Mouse (Mus musculus) splenic B cell, adult 2 months (primary cell): Measurements from ENCODE around the gene Sapcd1.
A peak's percentile ranks its signal among the peaks of the same experiment; 100 is the strongest.
"Not testable (repeated sequence)": the region's sequence is repeated elsewhere in the genome, so short reads cannot be mapped to it uniquely, and the experiment has no call there.

Experiments used
- DNase-seq: peaks from one replicate; pipeline ENCODE4 v3.0.0-alpha.2; 2011; ENCODE audit warnings: low read depth, low spot score
- H3K27me3 ChIP-seq: 2 replicates; pipeline ENCODE4 v1.6.1; 2012; ENCODE audit warnings: mild to moderate bottlenecking, low read length, moderate library complexity, mixed read lengths; ENCODE audit not compliant: control insufficient read depth, poor library complexity, insufficient read depth, severe bottlenecking
- H3K36me3 ChIP-seq: 2 replicates; pipeline ENCODE4 v1.6.1; 2012; ENCODE audit warnings: mild to moderate bottlenecking, low read length, moderate library complexity, mixed read lengths; ENCODE audit not compliant: control insufficient read depth, poor library complexity, insufficient read depth, severe bottlenecking

Gene Sapcd1

DNA sequence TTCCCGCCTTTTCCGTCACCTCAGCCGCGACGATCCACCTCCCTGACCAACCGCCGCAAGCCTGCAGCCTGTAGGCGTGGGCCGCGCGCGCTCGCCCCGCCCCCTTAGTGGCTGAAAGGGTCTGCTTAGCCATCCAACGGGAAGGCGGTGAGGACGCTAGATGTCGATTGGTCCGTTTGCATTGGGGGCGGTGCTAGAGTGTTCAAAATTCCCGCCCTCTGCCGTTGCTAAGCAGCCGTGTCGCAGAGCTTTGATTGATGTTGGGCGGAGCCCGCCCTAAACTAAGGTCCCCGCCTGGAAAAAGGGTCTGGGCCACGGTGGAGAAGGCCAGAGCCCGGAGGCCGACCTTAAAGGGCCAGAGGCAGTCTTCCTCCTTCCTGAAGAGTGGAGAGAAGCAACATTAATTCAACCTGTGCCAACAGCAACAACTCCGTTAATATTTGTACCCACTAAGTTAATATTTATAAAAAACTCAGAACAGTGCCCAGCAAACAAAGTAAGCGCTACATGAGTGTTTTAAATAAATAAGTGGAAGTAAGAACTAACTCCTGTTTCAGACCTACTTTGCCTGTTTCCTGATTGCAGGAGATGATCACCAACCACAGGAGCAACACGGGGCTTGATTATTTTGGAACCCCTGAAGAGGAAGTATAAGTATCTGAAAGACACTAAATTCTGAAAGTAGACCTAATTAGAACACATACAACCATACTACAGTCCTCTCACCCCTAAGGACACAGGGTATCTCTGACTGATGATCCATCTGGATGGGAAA is 19.1 kb upstream of the Sapcd1 start, which contains the start of gene Msh5:
Gene Msh5 (minus strand): TSS at position 65 of the 775 bp plus-strand sequence.
- Histone ChIP-seq H3K27me3 (no peaks in the 10 kb centered on the region), H3K36me3 (no peaks in the 10 kb centered on the region)
- peak; percentile 99 for DNase-seq

- no peak for DNase-seq
Measured at GRCm38 (mm10) chr17:35045807-35046680, 18.2 kb upstream of the Sapcd1 start.

DNA sequence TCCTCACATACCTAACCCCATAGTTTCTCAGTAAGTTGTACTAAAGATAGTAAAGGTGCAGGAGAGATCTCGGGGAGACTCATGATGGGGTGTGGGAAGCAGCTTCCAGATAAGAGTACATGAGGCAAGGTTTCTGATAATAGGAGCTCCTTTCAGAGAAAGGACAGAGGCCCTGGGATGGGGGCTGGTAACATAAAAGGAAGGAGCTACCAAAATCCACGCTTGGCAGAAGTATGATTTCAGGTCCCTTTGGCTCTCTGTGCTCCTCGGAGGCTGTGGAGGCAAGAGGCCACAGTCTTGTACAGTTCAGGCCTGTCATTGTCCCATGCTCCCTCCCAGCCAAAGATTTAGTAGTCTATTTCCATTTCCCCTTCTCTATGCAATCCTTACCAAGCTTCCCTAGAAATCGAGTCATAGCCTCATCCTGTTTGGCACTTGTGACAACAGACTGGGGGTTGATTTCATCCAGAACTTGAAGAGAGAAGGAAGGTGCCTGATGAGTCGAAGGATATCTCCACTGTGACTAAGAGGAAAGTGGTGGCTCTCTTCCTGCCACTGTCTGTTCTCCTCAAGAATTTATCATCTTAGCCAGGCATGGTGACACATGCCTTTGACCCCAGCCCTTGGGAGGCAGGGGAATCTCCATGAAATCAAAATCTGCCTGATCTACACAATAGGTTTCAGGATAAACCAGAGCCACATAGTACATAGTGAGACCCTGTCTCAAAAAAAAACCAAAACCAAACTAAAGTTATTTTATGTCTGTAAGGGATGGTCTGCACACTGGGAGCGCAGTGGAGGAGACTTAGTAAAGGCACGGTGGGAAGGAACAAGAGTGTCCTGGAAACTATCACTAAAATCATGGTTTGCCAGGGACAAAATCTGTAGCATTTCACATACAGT is 17.3 kb upstream of the Sapcd1 start:
- no peaks in the 10 kb centered on the region for H3K27me3 ChIP-seq
- H3K36me3 ChIP-seq = no peaks in the 10 kb centered on the region
- DNase-seq = no peak

More at GRCm38 (mm10) chr17:35045807-35046680, 18.2 kb upstream of the Sapcd1 start:
- no peaks in the 10 kb centered on the region for H3K36me3 ChIP-seq
- no peaks in the 10 kb centered on the region for H3K27me3 ChIP-seq

GRCm38 (mm10) chr17:35043794-35044193 is 16.0 kb upstream of the Sapcd1 start:
- Histone ChIP-seq H3K27me3 (no peaks in the 10 kb centered on the region), H3K36me3 (no peaks in the 10 kb centered on the region)
- no peak for DNase-seq

- DNase-seq = no peak
- Histone ChIP-seq H3K36me3 (no peaks in the 10 kb centered on the region), H3K27me3 (no peaks in the 10 kb centered on the region)
Measured at GRCm38 (mm10) chr17:35039121-35039873, 11.5 kb upstream of the Sapcd1 start.

- no peaks in the 10 kb centered on the region for H3K27me3 ChIP-seq
- no peak for DNase-seq
- H3K36me3 ChIP-seq = no peaks in the 10 kb centered on the region
Measured at GRCm38 (mm10) chr17:35034896-35035295, 7.1 kb upstream of the Sapcd1 start.

GRCm38 (mm10) chr17:35033703-35034102 is 5.9 kb upstream of the Sapcd1 start:
- not testable (repeated sequence) for H3K27me3 ChIP-seq, H3K36me3 ChIP-seq, DNase-seq

DNA sequence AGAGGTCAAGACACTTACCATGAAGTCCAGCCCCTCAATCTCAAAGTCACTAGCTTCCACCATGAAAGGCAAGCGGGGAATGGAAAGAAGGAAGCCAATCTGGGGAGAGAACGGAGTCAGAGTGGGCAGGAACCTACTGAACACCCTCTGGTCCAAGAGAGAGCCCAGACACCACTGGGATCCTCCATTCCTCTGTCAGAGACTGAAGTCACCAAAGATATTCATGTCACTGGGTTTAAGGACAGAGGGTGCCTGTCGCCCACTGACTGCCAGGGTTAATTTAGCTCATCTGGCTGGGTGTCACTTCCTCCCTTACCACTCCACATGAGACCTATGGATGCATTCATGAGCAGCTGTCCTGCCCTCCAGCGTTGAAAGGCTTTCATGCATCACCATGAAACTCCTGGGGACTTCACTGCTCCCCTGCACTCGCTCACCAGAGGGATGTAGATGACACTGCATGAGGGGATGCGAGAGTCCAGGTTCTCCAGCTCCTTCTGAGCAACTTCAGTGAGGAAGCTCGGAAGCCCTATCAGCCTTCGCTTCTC is 4.6 kb upstream of the Sapcd1 start:
- Histone ChIP-seq H3K27me3 (no peaks in the 10 kb centered on the region), H3K36me3 (no peaks in the 10 kb centered on the region)
- peak; percentile 53 for DNase-seq

DNA sequence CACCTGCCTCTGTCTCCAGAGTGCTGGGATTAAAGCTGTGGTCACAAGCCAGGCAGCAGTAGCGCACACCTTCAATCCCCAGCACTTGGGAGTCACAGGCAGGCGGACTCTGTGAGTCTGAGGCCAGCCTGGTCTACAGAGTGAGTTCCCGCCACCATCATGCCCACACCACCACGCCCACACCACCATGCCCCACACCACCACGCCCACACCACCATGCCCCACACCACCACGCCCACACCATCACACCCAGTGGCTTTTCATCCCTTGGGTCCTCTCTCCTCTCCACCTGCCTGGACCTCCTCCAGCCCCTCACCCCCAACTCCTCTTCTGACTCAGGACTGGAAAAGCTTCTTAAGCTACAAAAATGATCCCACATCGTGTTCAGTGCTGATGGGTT is 4.1 kb upstream of the Sapcd1 start:
- no peak for DNase-seq
- Histone ChIP-seq H3K36me3 (no peaks in the 10 kb centered on the region), H3K27me3 (no peaks in the 10 kb centered on the region)

DNA sequence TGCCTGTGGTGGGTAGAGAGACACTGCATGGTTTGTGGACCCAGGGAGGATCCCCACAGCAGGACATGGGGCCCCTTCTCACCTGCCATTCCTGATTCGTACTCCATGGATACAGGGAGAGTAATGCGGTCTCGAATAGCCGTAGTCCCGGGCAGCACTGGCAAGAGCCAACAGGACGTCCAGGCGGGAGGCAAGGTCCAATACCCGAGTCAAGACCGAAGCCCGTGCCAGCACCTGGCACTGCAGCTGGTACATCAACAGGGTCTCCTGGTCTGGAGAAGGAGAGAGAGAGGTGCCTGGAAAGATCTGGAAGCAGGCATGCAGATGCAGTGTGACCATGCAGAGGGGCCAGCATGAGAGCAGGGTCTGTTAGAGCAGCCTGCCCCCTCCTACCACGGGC is 3.5 kb upstream of the Sapcd1 start:
- no peak for DNase-seq
- H3K27me3 ChIP-seq = no peaks in the 10 kb centered on the region
- no peaks in the 10 kb centered on the region for H3K36me3 ChIP-seq

GRCm38 (mm10) chr17:35029691-35030532 is 2.1 kb upstream of the Sapcd1 start:
- peak; percentile 63 for DNase-seq
- Histone ChIP-seq H3K36me3 (no peaks in the 10 kb centered on the region), H3K27me3 (no peaks in the 10 kb centered on the region)

DNA sequence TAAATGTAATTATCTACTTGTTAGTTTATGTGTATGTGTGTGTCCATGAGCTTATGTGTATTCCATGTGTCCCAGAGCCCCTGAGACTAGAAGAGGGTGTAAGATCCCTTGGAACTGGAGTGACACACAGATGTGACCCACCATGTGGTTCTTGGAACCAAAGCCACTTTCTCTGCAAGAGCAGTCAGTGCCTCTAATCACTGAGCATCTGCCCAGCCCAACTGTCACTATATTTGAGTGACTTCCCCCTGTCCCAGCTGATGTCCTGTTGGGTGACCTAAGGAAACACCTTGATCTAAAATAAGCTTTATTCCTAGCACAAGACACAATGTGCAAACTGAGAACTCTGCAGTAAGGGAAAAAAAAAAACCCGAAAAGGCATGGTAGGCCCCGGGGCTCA is 499 bp upstream of the Sapcd1 start:
- DNase-seq = no peak
- no peaks in the 10 kb centered on the region for H3K27me3 ChIP-seq
- no peaks in the 10 kb centered on the region for H3K36me3 ChIP-seq

DNA sequence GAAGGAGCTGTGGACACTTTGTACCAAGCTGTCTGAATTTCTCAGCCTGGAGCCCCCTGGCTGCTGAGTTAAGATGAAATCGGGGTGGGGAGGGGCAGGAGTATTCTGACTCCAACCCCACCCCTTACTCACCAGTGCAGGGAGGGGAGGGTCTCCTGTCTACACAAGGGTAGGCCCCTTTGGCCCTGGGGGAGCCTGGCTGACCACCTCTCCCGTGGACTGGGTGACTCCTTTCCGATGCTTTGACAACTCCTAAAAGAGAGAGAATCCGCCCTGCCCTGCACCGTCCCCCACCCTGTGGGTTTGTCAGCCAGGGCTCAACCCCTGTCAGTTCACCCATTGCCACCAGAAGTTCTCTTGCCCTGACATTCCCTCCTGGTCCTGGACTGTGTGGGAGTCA is 1.6 kb downstream of the Sapcd1 start:
- DNase-seq = no peak
- no peaks in the 10 kb centered on the region for H3K27me3 ChIP-seq
- no peaks in the 10 kb centered on the region for H3K36me3 ChIP-seq
